Mouse (Mus musculus) embryonic facial prominence, embryonic 15.5 days (tissue): ENCODE measurements around the gene Ddo. TPM values are rescaled to one million over a fixed set of nuclear protein-coding genes. Genes with fewer than 3 reads are reported as not detected.

ENCODE experiments used
- polyA plus RNA-seq: library from polyadenylated mRNA; unstranded; fragments of >200 nt; fragmentation: Nextera tagmentation; extraction: Ambion mirVana; gene quantifications from 2 replicates; pipeline ENCODE4 v1.2.1, GENCODE M21; 2015

Ddo gene
- polyA plus RNA-seq, 1 experiment from 2014 or later, result 2.8 TPM

Other genes starting within 250 kb of the Ddo start
- gene Slc22a16, start 59.7 kb upstream of the Ddo start, polyA plus RNA-seq, result not detected in 2 replicates
- gene Mettl24, start 53.3 kb downstream of the Ddo start, polyA plus RNA-seq, result 2.6 and 2.7 TPM in 2 replicates